Mouse (Mus musculus): Measurements from ENCODE around the gene Brk1.

Brk1 gene

DNA sequence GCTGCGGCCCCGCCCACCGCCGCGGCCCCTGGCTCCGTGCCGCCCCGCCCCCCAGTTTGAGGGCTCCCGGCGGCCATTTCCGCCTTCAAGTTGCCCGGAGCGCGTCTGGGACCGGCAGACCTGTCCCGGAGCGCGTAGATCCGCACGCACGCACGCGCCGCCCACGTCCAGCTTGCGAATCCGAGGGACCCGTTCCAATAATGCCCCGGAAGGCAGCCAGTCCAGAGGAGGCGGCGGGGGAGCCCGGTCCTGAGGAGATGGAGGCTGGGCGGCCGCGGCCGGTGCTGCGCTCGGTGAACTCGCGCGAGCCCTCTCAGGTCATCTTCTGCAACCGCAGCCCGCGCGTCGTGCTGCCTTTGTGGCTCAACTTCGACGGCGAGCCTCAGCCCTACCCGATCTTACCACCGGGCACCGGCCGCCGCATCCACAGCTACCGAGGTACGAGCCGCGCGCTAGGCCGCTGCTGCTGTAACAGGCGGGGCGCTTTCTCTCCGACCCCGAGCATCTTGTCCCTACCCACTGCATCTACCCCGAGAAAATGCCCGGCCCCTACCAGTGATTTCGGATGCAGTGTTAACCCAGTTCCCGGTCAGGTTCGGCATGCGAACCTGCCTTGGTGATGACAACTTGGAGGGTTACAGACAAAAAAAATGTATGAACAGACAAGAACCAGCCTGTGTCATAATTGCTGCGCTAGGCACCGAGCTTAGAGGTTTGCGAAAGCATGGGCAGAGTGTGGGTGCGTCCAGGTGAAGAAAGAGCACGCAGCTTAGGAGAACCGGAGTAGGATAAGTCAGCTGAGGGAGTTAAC is 19.6 kb downstream of the Brk1 start, which contains the start of gene Vhl:
TSS of gene Vhl (plus strand) at position 19 of the 811 bp plus-strand sequence.
- peak in 1 of 2 experiments; percentile 69 for DNase-seq (ENCODE audit: low read depth in 1 of 2, low spot score in 2 of 2)

DNA sequence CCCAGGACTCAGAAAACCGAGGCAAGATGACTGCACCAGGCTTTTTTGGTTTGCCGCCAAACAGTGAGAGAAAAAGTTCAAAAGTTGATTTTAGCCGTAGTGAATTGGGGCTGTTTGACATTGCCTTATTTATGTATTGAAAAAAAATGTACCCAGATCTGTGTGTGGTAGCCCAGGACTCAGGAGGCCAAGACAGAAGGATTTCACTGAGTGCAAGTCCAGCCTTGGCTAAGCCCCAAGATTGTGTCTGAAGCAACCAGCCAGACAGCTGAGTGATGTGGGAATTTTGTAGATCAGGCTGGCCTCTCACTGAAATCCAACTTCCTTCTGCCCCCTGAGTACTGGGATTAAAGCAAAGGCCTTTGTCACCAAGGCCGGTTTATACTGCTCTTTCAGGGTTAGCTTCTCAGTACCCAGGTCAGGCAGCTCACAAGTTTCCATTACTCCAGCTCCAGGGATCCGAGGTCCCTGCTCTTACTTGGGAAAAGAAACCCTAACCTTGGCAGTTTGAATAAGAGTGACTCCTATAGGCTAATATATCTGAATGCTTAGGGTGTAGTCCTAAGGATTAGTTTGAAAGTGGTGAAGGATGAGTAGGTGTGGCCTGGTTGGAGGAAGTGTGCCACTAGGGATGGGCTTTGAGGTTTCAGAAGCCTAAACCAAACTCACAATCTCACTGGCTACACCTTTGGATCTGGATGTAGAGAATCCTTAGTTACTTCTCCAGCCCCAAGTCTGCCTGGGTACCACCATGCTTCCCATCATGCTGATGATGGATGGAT is 20.6 kb downstream of the Brk1 start:
- no peak for DNase-seq (ENCODE audit: low read depth in 1 of 2, low spot score in 2 of 2)

DNA sequence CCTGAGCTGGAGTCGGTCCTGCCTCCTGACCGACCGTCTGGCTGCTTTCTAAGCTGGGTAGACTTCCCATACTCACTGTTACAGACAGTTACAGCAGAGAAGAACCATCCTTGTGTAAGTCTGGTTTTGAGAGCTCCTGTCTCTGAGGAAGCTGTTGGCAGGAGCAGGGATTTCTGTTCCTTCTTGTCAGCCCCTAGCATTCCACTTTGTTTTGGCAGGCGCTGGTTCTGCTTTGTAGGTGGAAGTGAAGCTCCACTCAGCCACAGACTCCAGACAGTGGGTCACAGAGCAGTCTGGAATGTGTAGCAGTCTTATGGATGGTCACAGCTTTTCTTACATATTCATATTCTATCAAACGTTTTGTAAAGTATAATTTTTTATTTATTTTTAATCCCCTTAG is 25.8 kb downstream of the Brk1 start:
- peak in 1 of 2 experiments; percentile 40 for DNase-seq (ENCODE audit: low read depth in 1 of 2, low spot score in 2 of 2)

DNA sequence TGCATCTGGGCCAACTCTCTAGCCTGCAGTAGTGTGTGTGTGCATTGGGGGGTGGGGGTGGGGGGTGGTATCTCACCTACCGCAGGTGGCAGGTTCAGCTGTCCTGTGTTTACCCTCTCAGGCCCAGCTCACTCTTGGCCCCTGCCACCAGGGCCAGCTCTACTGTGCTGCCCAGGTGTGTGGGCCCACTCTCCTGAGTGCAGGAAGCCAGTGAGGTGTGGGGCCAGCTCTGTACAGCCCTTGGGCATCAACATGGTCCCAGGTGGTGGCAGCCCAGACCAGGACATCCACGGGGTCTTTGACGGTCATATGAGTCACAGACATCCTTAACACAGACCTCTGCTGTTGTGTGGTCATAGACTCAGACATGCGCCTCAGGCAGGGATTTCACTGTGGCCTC is 28.3 kb downstream of the Brk1 start:
- no peak for DNase-seq (ENCODE audit: low read depth in 1 of 2, low spot score in 2 of 2)

DNA sequence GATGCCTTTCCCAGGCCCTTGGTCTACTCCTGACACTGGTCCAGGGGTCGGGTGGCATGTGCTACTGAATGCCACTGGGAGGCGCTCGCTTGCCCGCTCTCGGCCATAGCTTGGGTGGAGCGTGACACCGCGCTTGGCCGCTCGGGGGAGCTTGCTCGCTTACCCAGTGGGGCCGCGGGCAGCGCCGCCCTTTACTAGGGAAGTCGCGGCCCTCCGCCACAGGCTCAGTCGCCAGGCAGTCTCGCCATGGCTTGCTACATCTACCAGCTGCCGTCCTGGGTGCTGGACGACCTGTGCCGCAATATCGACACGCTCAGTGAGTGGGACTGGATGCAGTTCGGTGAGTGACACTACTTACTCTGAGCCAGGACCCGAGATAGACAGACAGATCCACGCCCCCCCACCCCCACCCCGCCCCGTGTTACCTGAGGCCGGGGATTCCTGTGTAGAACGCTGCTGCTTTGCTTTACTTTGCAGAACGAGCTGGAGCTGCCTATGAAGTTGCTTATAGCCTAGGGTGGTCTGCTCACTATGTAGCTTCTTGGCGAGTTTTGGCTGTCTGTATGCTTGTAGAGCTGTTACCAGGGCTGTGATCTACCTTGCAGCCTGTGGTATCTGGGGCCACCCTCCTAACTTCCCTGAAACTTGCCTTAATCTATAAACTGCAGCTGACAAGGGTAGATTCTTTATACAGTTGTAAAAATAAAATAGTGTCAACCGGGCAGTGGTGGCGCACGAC is 33.9 kb downstream of the Brk1 start, which contains the start of gene Irak2:
TSS of gene Irak2 (plus strand) at position 166 of the 739 bp plus-strand sequence.
- DNase-seq (ENCODE audit: low read depth in 1 of 2, low spot score in 2 of 2), result peak; percentile 91 to 95

DNA sequence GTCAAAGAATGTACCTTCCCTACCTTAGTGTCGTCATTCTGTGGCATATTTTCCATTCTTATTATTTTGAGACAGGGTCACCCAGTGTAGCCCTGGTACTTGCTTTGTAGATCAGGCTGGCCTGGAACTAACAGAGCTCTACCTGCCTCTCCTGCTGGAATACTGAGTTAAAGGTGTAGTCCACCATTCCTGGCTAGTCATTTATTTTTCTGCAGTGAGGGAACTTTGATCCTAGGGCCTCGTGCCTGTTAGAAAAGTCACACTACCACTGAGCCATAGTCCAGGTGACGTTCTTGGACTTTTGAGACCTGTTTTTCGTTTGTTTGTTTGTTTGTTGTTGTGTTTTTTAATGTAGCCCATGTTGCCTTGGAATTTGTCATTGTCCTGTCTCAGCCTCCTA is 34.6 kb downstream of the Brk1 start:
- no peak for DNase-seq (ENCODE audit: low read depth in 1 of 2, low spot score in 2 of 2)

DNA sequence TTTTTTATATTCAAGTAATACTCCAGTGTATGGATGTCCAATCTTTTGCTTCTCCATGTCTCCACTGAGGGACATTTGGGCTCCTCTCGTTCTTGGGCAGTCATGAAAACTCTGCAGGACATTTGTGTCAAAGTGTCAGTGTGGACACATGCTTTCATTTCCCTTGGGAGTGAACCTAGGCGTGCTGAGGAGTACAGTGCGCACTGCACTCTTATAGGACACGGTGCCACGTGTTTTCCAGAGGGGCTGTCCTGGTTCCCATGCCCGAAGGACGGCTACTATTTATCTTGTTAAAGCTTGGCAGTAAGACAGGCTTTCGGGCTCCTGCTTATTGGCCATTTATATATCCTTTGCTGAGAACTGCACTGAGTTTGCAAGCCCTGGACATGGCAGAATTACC is 38.0 kb downstream of the Brk1 start:
- no peak for DNase-seq (ENCODE audit: low read depth in 1 of 2, low spot score in 2 of 2)

DNA sequence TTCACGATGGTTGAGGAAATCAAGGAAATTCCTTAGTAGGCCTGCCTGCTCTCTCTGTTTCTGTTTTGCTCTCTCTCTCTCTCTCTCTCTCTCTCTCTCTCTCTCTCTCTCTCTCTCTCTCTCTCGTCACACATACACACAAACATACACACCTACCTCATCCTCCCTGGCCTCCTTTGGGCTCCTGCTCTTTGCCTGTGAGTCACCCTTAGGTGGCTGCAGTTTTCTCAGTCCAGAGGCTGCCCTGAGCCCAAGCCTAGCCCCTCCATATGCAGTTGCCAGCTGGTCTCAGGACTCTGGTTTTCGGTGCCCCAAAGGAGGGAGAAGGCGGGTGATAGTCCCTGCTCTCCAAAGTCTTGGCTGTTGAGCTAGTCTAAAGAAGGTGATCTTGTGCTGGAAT is 38.4 kb downstream of the Brk1 start:
- no peak for DNase-seq (ENCODE audit: low read depth in 1 of 2, low spot score in 2 of 2)

DNA sequence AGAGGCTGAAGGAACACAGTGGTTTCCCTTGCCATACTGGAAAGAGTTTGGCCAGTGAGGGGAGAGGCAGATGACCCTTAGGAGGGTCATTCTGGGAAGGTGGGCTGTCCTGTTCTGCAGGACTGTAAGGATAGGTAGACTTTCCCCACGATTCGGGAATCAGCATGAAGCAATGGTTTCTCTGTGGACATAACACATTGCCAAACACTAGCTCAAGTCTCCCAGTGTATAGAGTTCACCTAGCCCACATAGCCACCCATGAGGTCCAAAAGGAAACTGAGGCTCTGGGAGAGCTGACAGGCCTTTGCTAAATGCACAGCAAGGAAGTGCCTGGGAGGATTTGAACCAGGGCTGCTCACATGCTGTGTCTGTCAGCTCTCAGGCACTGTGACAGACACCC is 39.4 kb downstream of the Brk1 start:
- no peak for DNase-seq (ENCODE audit: low read depth in 1 of 2, low spot score in 2 of 2)

DNA sequence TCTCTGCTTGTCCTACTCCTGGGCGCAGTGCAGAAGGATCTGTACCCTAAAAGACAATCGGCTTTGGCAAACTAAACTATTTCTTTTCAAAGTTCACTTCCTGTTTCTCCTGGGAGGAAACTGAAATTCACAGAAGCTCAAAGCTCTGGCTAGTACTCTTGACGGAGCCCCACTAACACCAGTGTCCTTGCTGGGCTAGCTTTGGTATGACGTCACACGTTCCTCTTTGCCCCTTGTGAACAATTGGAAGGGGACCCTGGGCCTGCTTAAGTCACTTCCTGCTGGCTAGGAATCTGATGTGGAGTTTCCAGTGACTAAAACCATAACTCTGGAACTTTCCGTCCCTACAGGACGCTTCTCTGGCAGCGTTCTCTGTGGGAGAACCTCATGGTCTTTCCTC is 40.2 kb downstream of the Brk1 start:
- DNase-seq (ENCODE audit: low read depth in 1 of 2, low spot score in 2 of 2), result peak in 1 of 2 experiments; percentile 59

DNA sequence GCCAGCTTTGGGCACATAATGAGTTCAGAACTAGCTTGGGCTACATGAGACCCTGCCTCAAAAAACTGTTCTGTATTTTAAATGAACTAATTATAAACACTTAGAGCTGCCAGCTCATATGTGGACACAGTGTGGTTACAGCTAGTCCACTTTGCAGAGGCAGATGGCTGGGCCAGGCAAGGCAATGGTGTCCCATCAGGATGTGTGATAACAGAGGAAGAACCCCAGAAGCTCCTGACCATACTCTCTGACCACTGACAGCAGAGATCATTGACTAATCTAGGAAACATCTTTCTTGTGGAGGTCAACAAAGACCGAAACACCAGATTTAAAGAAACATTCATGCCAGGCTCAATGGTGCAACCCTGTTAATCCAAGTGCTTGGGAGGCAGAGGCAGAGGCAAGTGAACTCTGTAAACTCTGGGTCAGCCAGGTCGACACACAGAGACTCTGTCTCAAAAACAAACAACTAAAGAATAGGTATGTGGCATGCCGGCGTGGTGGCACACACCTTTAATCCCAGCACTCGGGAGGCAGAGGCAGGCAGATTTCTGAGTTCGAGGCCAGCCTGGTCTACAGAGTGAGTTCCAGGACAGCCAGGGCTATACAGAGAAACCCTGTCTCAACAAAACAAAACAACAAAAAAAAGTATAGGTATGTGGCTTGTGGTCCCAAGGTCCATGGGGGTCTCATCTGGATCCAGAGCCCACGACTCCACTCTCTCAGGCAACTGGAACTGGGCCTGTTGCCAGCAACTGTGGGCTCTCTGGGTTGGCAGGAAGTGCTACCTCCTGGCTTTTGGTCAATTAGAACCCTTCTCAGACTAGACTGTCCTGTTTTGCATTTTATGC is 45.0 kb downstream of the Brk1 start:
- no peak for DNase-seq (ENCODE audit: low read depth in 1 of 2, low spot score in 2 of 2)

DNA sequence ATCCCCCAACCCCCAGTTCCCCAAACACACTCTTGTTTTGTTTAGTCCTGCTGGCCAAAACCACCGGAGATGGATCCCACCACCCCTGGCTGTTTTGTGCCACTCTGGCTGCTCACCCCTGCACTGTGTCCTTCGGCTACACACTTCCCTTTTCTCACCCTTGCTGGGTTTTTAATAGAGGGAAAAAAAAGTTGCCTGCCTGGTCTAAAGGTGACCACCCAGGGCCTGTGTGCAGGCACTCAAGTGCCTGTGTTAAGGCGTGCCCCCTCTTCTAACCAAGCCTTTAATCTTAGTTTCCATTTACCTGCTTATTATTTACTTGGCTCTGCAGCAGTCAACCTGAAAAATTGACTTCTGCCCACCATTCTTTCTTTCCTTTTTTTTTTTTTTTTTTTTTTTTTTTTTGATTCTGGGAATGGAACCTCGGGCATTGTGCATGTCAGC is 45.6 kb downstream of the Brk1 start:
- no peak for DNase-seq (ENCODE audit: low read depth in 1 of 2, low spot score in 2 of 2)

DNA sequence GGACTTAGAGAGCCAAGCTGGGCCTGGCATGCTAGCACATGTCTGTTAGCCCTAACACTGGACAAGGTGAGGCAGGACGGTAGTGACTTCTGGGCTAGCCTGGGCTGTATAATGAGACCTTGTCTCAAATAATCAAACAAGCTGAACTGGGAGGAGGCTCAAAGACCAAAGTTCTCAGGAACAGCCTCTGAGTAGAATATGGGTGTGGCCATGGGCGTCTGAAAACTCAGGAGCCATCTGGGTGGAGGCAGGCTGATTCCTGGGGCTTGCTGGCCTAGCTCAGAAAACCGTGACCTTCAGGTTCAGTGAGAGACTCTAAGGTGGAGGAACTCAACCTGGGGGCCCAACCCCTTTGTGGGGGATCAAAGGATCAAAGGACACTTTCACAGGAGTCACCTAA is 47.1 kb downstream of the Brk1 start:
- no peak for DNase-seq (ENCODE audit: low read depth in 1 of 2, low spot score in 2 of 2)

DNA sequence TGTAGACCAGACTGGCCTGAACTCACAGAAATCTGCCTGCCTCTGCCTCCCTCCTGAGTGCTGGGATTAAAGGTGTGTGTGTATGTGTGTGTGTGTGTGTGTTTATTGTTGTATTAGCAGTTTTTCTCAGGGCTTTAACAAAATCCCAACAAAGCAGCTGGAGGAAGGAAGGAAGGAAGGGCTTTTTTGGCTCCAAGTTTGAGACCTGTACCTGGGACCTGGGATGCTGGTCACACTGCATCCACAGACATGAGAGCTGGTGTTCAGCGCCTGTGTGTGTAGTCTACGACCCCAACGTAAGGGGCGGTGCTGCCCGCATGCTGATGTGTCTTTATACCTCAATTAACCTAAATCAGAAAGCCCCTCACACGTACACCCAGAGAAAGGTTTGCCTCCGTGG is 49.0 kb downstream of the Brk1 start:
- no peak for DNase-seq (ENCODE audit: low read depth in 1 of 2, low spot score in 2 of 2)

DNA sequence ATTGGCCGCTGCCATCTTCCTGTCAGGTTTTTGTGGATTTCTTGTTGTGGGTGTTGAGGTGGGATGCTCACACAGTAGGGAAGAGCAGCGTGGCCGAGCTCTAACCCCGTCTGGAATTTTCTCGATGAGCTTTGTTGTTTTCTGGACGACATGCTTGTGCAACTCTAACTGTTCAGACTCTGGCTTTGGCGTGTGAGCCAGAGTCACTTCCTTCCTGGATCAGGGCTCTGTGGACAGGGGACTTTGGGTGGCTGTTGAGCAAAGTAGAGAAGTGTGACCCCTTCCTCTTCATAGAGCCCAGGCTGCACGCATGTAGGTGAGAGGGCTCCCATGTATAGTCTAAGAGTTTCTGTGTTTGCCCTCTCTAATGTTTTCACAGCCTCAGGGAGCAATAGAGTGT is 49.5 kb downstream of the Brk1 start:
- peak in 1 of 2 experiments; percentile 58 for DNase-seq (ENCODE audit: low read depth in 1 of 2, low spot score in 2 of 2)

DNA sequence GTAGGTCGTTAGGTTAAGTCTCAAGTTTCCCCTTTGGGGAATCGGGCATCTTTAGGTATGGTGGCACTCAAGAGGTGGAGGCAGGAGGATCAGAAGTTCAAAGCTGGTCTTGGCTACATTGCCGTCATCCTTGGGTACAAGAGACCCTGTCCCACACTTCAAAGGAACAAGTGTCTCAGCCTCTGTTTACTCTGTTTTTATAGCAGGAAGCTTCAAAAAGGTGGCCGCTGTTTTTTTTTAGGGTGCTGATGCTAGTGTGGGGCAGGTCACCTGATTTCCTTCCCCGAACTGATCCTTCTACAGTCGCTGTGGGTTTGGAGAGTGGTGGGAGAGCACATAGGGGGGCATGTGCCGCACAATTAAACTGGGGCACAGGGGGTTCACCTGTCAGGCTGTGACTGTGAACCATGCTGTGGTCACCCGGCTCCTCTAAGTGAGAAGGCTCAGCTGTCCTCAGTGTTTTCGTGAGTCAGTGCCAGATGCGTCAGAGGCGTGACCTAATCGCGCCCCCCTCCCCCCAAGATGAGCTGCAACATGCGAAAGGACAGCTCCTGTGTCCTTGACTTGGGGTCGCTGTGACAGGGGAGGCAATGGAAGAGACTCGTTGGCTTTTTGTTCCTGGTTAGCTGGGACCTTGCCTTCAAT is 50.3 kb downstream of the Brk1 start:
- DNase-seq (ENCODE audit: low read depth in 1 of 2, low spot score in 2 of 2), result no peak

DNA sequence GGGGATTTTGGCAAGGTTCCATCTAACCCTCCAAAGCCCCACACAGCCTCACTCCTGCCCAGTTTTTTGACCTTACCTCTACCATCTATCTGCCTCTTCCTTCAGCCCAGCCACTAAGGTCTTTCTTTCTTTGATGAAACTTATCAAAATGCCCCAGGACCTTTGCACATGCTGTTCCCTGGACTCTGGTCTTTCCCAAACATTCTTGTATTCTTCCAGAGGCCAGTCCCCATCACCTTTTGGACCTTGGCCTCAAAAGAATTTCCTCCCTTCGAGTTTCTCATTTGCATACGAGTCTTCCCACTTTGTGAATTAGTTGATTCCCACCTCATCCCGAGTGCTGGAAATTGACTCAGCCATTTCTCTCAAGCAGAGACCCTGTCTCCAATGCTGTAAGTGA is 50.9 kb downstream of the Brk1 start:
- no peak for DNase-seq (ENCODE audit: low read depth in 1 of 2, low spot score in 2 of 2)

DNA sequence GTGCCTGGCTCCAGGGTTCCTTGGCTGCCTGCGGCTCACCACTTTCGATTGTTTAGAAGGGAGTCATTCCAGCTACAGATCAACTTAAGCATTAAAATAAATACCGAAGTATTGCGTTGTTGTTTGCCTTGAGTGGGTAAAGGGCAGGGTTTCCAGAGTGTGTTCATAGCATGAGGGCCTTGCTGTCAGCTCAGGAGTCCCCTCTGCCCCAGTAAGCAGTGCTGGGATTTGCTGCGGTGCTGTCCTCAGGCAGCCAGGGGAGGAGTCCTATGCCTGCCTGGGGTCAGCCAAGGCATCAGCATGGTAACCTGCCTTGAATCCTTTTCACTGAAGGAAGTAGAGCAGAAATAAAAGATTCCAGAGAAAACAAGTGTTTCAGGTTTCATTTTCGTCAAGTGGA is 52.3 kb downstream of the Brk1 start:
- no peak for DNase-seq (ENCODE audit: low read depth in 1 of 2, low spot score in 2 of 2)

DNA sequence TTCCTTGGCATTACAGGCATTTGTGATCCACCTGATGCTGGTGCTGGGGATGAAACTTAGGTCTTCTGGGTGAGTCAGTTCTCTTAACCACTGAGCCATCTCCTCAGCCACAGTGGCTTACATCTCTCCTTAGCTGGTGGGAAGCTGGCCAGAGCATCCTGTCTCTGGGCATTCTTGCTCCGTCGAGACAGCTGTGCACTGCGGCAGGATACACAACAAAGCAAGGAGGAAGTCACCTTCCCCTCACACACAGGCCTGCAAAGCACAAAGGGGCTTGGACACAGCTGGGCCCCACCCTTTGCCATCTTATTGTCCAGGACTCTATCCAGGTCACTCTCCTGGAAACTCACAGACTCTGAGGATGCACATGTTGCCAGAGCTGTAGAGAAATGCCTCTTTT is 53.7 kb downstream of the Brk1 start:
- DNase-seq (ENCODE audit: low read depth in 1 of 2, low spot score in 2 of 2), result no peak

All from monocyte, adult 2 months (primary cell).